Comparison of ENCODE assay signal across 8 mouse cellular contexts in genomic region chrX:59179081-59179596, GRCm38 (mm10).
A peak's percentile ranks its signal among the peaks of the same experiment; 100 is the strongest.
DNase-seq lines count a peak whose midpoint lies in the region; ATAC-seq and TF ChIP-seq lines count a peak whose summit lies in the region.

No protein-coding gene starts in this region.

- TF ChIP-seq CTCF in gastrocnemius, adult 2 months (IDR thresholded peaks at IDR 0.05): peak; percentile 39
- peak; percentile 53 for TF ChIP-seq CTCF in forebrain, postnatal 0 days (IDR thresholded peaks at IDR 0.05; ENCODE audit: low read depth)

- no peaks in the 10 kb centered on the region for H3K9me3 ChIP-seq in forebrain, postnatal 0 days (ENCODE audit: low read length)
- no peaks in the 10 kb centered on the region for H3K9me3 ChIP-seq in hindbrain, embryonic 15.5 days
- no peaks in the 10 kb centered on the region for H3K9me3 ChIP-seq in midbrain, embryonic 10.5 days (replicated peaks)

- no peak overlapping the region for H3K4me3 ChIP-seq in gastrocnemius, adult 2 months
- H3K4me3 ChIP-seq in forebrain, postnatal 0 days (ENCODE audit: low read depth, low read length): no peak overlapping the region
- no peak overlapping the region for H3K4me3 ChIP-seq in hindbrain, embryonic 15.5 days
- no peak overlapping the region for H3K4me3 ChIP-seq in midbrain, embryonic 10.5 days

- H3K27me3 ChIP-seq in forebrain, postnatal 0 days (ENCODE audit: insufficient read depth, low read length): no peaks in the 10 kb centered on the region
- no peaks in the 10 kb centered on the region for H3K27me3 ChIP-seq in hindbrain, embryonic 15.5 days
- no peaks in the 10 kb centered on the region for H3K27me3 ChIP-seq in midbrain, embryonic 10.5 days (ENCODE audit: low read depth, poor library complexity, severe bottlenecking)

- no peak overlapping the region for H3K9ac ChIP-seq in forebrain, postnatal 0 days
- H3K9ac ChIP-seq in hindbrain, embryonic 15.5 days: no peak overlapping the region

- 23% methylated on average over 3 of the region's 3 CpGs for WGBS in forebrain, postnatal 0 days
- WGBS in hindbrain, embryonic 15.5 days: 26% methylated on average over 3 of the region's 3 CpGs
- 28% methylated on average over 3 of the region's 3 CpGs for WGBS in midbrain, embryonic 10.5 days

- H3K4me1 ChIP-seq in forebrain, postnatal 0 days (ENCODE audit: insufficient read depth): no peaks in the 10 kb centered on the region
- H3K4me1 ChIP-seq in hindbrain, embryonic 15.5 days (replicated peaks): 0 out of 2 replicates have a peak, but pooled peaks cover 4% of the 10 kb centered on the region
- H3K4me1 ChIP-seq in midbrain, embryonic 10.5 days: peaks cover 12% of the 10 kb centered on the region

- ATAC-seq in forebrain, postnatal 0 days: peak; percentile 94
- ATAC-seq in hindbrain, embryonic 15.5 days (ENCODE audit: low FRiP score, low read depth): peak; percentile 90

- H3K27ac ChIP-seq in gastrocnemius, adult 2 months: no peak overlapping the region
- H3K27ac ChIP-seq in forebrain, postnatal 0 days (ENCODE audit: low read depth, low read length): peak overlapping the region; percentile 50; the same call in 1 of the 2 replicates
- peak overlapping the region; percentile 12 for H3K27ac ChIP-seq in hindbrain, embryonic 15.5 days (replicated peaks)
- H3K27ac ChIP-seq in midbrain, embryonic 10.5 days (replicated peaks): peak overlapping the region; percentile 72

- peak; percentile 18 for DNase-seq in gastrocnemius, adult 2 months
- no peak for DNase-seq in gastrocnemius, adult 8-10 months (ENCODE audit: low spot score in 2 of 2)
- DNase-seq in cerebellum, adult 8-10 months: peak; percentile 51
- DNase-seq in forebrain, postnatal 0 days: peak; percentile 78
- DNase-seq in midbrain, embryonic 10.5 days (ENCODE audit: low spot score): peak; percentile 52
- DNase-seq in yolk sac, embryonic 10.5 days (ENCODE audit: low spot score): peak; percentile 1
- no peak for DNase-seq in urinary bladder, adult 18-20 months (ENCODE audit: low spot score in 2 of 2)

- H3K36me3 ChIP-seq in forebrain, postnatal 0 days (ENCODE audit: insufficient read depth): no peaks in the 10 kb centered on the region
- no peaks in the 10 kb centered on the region for H3K36me3 ChIP-seq in hindbrain, embryonic 15.5 days
- no peaks in the 10 kb centered on the region for H3K36me3 ChIP-seq in midbrain, embryonic 10.5 days

- H3K4me2 ChIP-seq in forebrain, postnatal 0 days (ENCODE audit: low read depth): no peak overlapping the region
- H3K4me2 ChIP-seq in hindbrain, embryonic 15.5 days: peak overlapping the region; percentile 26; the same call in 1 of the 2 replicates

- intact Hi-C loops in gastrocnemius, adult 2 months (cut with DNase I): no loop called here

Comparison
In these comparisons a context has a peak if more than half of its experiments do, and no peak if none do; other contexts are left out.
1. DNase-seq: peak in gastrocnemius, adult 2 months (single experiment), cerebellum, adult 8-10 months (single experiment), forebrain, postnatal 0 days (single experiment), midbrain, embryonic 10.5 days (single experiment) and yolk sac, embryonic 10.5 days (single experiment); none in gastrocnemius, adult 8-10 months (0 of 2) and urinary bladder, adult 18-20 months (0 of 2).